Mouse (Mus musculus): ENCODE data around the gene Gp5.
A peak's percentile ranks its signal among the peaks of the same experiment; 100 is the strongest.

Gp5 gene

GRCm38 (mm10) chr16:30275558-30276340 is 34.8 kb downstream of the Gp5 start:
- no peak for DNase-seq

DNA sequence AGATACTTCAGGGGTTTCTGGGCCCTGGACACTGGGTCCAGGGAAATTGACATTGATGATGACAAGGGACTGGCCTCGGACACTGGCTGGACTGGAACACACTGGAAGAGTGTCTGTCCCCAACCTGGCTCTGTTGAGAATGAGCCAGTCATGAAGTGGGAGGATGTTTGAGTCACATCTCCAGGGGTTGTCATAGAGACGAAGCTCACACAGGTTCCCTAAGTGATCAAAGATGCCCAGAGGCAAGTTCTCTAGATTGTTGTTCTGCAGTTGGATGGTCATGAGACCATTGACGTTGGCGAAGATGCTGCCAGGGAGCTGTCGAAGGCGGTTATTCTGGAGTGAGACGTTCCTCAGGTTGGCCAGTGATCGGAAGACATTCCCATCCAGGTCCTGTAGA is 37.5 kb downstream of the Gp5 start:
- no peak for DNase-seq

DNA sequence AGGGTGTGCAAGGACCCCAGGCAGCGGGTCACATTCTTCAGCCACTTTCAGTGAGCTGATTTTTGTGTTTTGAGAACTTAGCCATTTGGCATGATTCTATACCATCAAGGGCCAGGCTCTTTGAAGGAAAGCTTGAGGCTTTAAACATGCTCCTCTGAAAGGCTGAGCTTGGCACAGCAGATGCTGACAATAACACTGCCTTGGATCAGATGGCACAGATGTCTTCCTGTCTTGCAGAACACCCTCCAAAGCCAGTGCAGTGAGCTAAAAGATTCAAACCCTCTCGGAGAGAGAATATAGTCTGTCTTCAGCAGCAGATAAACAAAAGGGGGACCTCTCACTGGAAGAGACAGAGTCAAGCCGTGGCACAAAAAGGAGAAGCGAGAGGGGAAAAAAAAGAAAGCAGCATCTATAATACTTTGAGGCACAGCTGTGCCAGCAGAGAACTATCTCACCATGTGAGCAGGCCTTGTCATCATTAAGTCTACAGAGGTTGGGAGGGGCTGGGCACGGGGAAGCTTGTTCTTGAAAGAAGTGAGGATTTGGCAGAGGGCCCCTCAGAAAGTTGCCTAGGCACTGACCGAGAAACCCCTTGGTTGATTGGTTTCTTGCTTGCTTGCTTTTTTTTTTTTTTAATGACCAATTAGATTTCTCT is 38.5 kb downstream of the Gp5 start:
- peak; percentile 32 for DNase-seq

GRCm38 (mm10) chr16:30271223-30271761 is 39.3 kb downstream of the Gp5 start:
- DNase-seq, result no peak

GRCm38 (mm10) chr16:30267359-30267758 is 43.2 kb downstream of the Gp5 start, which contains the start of gene Cpn2:
Gene Cpn2, minus strand, starts transcription at chr16:30267499.
- no peak for DNase-seq

DNA sequence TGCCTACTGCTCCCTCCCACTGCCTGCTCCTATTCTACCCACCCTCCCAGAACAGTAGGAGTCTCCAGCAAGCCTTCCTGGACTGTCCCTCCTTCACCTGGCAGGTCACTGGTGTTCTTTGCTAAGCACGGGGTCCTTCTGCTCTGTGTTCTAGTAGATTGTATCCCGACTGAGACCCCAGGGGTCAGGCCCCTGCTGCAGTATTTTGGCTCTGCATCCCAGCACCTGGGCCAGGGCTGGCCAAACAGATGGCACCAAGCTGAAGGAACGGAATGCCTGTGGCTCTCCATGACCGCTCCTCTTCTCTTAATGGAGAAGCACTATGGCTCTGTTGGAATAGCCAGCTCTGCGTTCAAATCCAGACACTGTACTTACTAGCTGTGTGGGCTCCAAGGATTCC is 44.0 kb downstream of the Gp5 start:
- no peak for DNase-seq

DNA sequence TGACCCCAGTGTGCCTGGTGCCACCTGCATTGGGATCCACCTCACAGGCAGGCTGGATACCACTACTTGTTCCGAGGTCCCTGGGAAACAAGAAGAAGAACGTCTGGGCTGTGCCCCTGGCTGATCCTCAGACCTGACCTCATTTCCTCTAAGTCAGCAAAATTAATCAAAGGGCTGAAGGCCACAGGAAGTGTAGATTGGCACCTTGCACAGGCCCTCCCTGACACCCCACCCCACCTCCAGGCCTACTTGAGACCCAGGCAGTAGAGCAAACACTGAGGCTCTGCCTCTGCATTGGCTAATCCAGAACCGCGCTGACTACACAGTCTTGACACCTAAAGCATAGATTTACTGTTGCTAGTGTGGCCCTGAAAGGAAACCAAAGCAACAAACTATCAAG is 45.0 kb downstream of the Gp5 start:
- DNase-seq, result no peak

DNA sequence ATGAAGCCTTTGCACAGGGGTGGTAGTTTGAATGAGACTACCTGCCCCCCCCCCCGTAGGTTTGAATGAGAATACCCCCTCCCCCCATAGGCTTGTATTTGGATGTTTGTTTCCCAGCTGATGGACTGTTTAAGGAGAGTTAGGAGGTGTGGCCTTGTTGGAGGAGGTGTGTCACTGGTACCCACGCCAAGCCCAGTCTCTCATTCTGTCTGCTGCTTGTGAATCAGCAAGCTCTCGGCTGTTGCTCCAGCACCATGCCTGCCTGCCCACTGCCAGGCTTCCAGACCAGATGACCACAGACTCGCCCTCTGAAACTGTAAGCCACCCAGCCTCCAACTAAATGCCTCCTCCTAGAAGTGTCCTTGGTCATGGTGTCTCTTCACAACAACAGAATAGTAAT is 47.4 kb downstream of the Gp5 start:
- no peak for DNase-seq

GRCm38 (mm10) chr16:30262664-30263063 is 47.9 kb downstream of the Gp5 start:
- peak; percentile 63 for DNase-seq

- no peak for DNase-seq
Measured at GRCm38 (mm10) chr16:30262157-30262556, 48.4 kb downstream of the Gp5 start.

DNA sequence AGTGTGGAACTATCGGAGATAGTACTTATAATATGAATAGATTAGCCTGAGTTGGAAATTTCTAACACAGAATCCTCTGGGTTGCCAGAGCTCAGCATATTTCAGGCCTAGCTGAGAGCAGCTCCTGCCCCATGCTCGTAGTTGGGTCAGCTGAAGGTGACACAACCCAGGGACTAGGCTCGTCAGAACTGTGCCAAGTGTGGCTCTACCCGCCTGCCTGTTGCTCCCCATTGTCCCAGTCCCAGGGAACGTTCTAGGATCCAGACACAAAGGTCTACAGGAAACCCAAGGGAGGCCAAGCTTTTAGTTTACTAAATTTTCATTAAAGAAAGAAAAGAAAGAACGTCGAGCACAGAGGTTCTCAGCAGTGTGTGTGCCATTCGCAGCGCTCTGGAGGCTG is 49.2 kb downstream of the Gp5 start:
- DNase-seq, result no peak

DNA sequence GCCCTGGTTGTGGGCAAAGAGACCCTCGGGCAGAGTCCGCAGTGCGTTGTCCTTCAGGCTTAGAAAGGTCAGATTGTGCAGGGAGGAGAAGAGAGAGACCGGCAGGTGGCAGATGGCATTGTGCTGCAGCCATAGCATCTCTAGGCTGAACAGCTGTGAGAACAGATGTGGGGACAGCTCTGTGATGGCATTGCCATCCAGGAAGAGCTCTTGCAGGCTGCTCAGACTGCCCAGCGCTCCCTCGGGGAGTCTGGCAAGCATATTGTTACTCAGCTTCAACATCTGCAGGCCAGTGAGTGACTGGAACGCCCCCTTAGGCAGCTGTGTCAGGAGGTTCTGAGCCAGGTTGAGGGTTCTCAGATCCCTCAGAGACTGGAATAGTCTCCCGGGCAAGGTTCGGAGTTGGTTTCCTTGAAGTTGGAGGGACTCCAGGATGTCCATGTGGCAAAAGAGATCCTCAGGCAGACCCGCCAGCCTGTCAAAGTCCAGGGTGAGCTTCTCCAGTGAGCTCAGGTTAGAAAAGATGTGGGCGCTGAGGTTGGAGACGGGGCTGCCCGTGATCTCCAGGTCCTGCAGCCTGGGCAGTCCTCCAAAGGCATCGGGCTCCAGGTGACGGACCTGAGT is 50.5 kb downstream of the Gp5 start:
- DNase-seq, result no peak

- no peak for DNase-seq
Measured at GRCm38 (mm10) chr16:30259444-30259843, 51.1 kb downstream of the Gp5 start.

DNA sequence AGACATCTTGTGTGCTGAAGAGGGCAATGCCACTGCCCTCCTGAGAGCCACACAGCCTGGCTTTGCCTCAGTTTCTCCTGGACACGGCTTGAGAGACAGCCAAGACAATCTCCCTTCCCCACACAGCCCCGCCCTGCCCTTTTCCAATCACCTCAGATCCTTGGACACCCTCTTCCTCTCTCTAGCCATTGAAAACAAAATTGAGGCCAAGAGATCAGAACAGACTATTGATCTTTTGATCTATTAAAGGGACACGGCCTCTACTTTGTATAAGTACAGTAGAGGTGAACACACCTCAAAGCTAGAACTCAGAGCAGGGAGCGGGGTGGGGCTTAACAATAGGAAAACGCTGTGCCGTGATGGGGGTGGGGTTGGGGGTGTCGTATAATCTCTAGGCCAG is 52.1 kb downstream of the Gp5 start:
- DNase-seq, result no peak

GRCm38 (mm10) chr16:30257718-30258117 is 52.9 kb downstream of the Gp5 start:
- no peak for DNase-seq
